Mouse (Mus musculus) midbrain, embryonic 11.5 days (tissue): ENCODE measurements around the gene Adarb2. TPM values are rescaled to one million over a fixed set of nuclear protein-coding genes. Genes with fewer than 3 reads are reported as not detected.
"Not testable (repeated sequence)": the region's sequence is repeated elsewhere in the genome, so short reads cannot be mapped to it uniquely, and the experiment has no call there.

Source experiments
- ATAC-seq: fragments of 200-750 bp; cut with Nextera tagmentation; 2 replicates; pipeline ENCODE4 v1.8.0; 2017; ENCODE audit warnings: moderate TSS enrichment, moderate library complexity; ENCODE audit not compliant: low FRiP score
- DNase-seq: peaks from one replicate; pipeline ENCODE4 v3.0.0; 2015; ENCODE audit warnings: low spot score; ENCODE audit errors: missing footprints
- H3K27ac ChIP-seq: fragments of 300-500 bp; sonication (generic); 2 replicates; pipeline ENCODE4 v1.5.1; 2014; ENCODE audit warnings: low read depth, low read length
- H3K27me3 ChIP-seq: fragments of 300-500 bp; sonication (generic); 2 replicates; pipeline ENCODE4 v1.6.1; 2014; ENCODE audit warnings: mild to moderate bottlenecking, low read length, moderate library complexity, mixed read lengths; ENCODE audit not compliant: control insufficient read depth, insufficient read depth
- H3K36me3 ChIP-seq: fragments of 300-500 bp; sonication (generic); 2 replicates; pipeline ENCODE4 v1.6.1; 2014; ENCODE audit warnings: mild to moderate bottlenecking, low read length, moderate library complexity, mixed read lengths; ENCODE audit not compliant: control insufficient read depth, insufficient read depth
- H3K4me1 ChIP-seq: fragments of 300-500 bp; sonication (generic); 2 replicates; pipeline ENCODE4 v1.6.1; 2014; ENCODE audit warnings: low read length; ENCODE audit not compliant: control insufficient read depth, insufficient read depth
- H3K4me2 ChIP-seq: fragments of 300-500 bp; sonication (generic); 2 replicates; pipeline ENCODE4 v1.6.1; 2014; ENCODE audit warnings: mild to moderate bottlenecking, moderate library complexity
- H3K4me3 ChIP-seq: fragments of 300-500 bp; sonication (generic); 2 replicates; pipeline ENCODE4 v1.5.1; 2014; ENCODE audit warnings: low read depth, low read length
- H3K9ac ChIP-seq: fragments of 300-500 bp; sonication (generic); 2 replicates; pipeline ENCODE4 v1.6.1; 2014; ENCODE audit warnings: low read length
- H3K9me3 ChIP-seq: fragments of 300-500 bp; sonication (generic); 2 replicates; pipeline ENCODE4 v1.6.1; 2016; ENCODE audit warnings: low read length; ENCODE audit not compliant: control insufficient read depth
- WGBS: fragments of 180-500 bp; shearing (Covaris S2); extraction: QIAGEN DNeasy Blood & Tissue Kit; methylation state at CpG from one replicate; pipeline ENCODE4 v1.1.7; 2014; 5-methylcytosine and 5-hydroxymethylcytosine counted together
- polyA plus RNA-seq: library from polyadenylated mRNA; unstranded; fragments of >200 nt; fragmentation: Nextera tagmentation; extraction: Ambion mirVana; gene quantifications from 2 replicates; pipeline ENCODE4 v1.2.1, GENCODE M21; 2014

The Adarb2 gene
- polyA plus RNA-seq, 1 experiment from 2014 or later = 5.9 TPM

DNA sequence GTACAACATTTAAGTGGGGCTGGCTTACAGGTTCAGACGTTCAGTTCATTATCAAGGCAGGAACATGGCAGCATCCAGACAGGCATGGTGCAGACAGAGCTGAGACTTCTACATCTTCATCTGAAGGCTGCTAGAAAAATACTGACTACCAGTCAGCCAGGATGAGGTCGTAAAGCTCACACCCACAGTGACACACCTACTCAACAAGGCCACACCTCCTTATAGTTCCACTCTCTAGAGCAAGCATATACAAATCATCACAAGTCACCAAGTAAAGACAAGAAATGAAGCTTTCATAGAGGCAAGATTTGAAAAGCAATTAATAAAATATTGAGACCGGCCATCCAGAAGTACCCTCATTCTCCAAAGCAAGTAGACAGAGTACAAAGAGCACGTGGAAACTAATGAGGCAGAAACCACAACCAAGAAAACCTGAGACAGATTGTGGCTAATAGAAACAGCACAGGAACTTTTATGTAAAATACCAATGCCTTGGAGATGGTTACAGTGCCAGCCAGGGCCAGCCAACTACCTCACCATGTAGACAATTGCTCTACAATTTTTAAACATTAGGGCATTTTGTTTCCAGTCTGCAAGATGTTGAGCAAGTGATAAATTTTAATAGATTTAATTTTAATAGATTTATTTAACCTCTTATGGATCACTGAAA lies 394.4 kb downstream of the Adarb2 start:
- Histone ChIP-seq H3K4me2 (no peak overlapping the region), H3K9me3 (no peaks in the 10 kb centered on the region), H3K4me3 (no peak overlapping the region), H3K27ac (no peak overlapping the region), H3K4me1 (no peaks in the 10 kb centered on the region), H3K27me3 (no peaks in the 10 kb centered on the region), H3K36me3 (no peaks in the 10 kb centered on the region), H3K9ac (no peak overlapping the region)
- ATAC-seq (no peak), DNase-seq (no peak)
- 89% methylated on average over 4 of the region's 4 CpGs for WGBS

DNA sequence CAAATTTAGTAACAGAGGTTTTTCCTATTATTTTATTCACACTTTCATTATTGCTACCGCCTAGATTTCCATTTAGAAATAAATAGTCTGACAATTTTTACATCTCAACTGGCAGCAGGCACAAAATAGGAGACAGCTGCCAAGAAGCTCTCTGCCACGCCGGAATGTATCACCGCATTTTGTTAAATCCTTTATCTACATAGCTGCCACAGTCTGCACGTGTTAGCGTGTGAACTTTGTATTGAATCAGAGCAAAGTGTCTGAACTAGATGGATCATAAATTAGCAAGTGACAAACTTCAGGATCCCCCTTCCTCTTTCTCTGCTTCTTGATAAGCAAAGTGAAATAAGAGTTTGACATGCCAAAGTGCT lies 395.0 kb downstream of the Adarb2 start:
- Histone ChIP-seq H3K9ac (no peak overlapping the region), H3K27ac (no peak overlapping the region), H3K4me2 (no peak overlapping the region), H3K9me3 (no peaks in the 10 kb centered on the region), H3K4me1 (no peaks in the 10 kb centered on the region), H3K4me3 (no peak overlapping the region), H3K27me3 (no peaks in the 10 kb centered on the region), H3K36me3 (no peaks in the 10 kb centered on the region)
- DNase-seq (no peak), ATAC-seq (no peak)
- WGBS = 88% methylated on average over 6 of the region's 6 CpGs

DNA sequence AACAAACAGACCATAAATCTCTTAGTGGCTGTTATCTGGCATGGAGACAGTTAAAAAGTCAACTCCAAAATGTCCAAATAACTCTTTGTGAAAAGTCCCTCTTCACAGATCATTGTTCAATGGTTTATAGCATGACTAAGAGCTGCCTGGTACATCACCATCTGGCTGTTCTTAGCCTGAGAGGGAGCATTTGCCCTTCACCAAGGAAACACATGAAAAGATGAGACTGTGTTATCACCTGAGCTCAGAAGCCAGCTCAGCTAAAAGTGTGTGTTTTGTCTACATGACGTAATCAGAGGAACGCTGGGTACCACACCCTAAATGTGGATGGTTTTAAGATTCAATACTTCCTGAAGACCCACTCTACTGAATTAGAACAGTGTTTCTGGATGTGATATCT lies 403.0 kb downstream of the Adarb2 start:
- WGBS = 92% methylated on average over 2 of the region's 2 CpGs
- ATAC-seq (no peak), DNase-seq (no peak)
- Histone ChIP-seq H3K27me3 (no peaks in the 10 kb centered on the region), H3K4me3 (no peak overlapping the region), H3K27ac (no peak overlapping the region), H3K4me2 (no peak overlapping the region), H3K9me3 (no peaks in the 10 kb centered on the region), H3K36me3 (no peaks in the 10 kb centered on the region), H3K9ac (no peak overlapping the region), H3K4me1 (no peaks in the 10 kb centered on the region)

DNA sequence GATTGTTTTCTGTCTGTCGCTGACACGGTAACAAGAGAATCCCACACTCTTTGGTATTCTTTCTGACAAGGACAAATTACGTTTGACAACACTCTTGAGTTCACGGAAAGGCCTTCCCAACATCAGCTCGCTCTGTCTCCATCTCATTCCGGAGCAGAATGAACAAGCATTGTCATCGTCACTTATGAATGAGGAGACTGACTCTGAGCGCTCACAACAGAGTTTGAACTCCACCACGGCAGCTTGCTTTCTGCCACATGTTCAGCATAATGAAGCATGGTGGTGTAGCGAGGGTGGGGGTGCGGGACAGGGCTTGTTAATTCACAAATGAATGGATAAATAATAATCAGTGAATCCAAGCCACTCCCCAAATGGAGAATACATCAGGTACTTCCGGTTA lies 405.4 kb downstream of the Adarb2 start:
- Histone ChIP-seq H3K9ac (no peak overlapping the region), H3K36me3 (no peaks in the 10 kb centered on the region), H3K4me2 (no peak overlapping the region), H3K27me3 (no peaks in the 10 kb centered on the region), H3K4me3 (no peak overlapping the region), H3K9me3 (no peaks in the 10 kb centered on the region), H3K27ac (no peak overlapping the region), H3K4me1 (no peaks in the 10 kb centered on the region)
- ATAC-seq (no peak), DNase-seq (no peak)
- WGBS = 88% methylated on average over 12 of the region's 12 CpGs

DNA sequence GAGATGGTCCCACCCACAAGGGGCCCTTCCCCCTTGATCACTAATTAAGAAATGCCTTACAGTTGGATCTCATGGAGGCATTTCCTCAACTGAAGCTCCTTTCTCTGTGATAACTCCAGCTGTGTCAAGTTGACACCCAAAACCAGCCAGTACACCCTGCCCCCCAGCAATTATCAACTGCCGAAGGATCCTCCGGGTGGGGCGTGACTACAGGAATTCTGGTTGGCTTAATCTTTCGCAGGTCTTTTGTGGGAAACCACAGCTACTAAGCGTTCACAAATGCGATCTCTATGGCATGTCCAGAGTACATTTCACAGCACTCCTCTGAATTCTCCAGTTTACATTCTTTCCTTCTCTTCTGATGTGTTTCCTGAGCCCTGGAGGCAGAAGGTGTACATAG lies 406.3 kb downstream of the Adarb2 start:
- H3K36me3 ChIP-seq, H3K9ac ChIP-seq, H3K27ac ChIP-seq, H3K27me3 ChIP-seq, H3K9me3 ChIP-seq, H3K4me2 ChIP-seq, H3K4me3 ChIP-seq, ATAC-seq, H3K4me1 ChIP-seq, DNase-seq: not testable (repeated sequence)
- 89% methylated on average over 6 of the region's 6 CpGs for WGBS

DNA sequence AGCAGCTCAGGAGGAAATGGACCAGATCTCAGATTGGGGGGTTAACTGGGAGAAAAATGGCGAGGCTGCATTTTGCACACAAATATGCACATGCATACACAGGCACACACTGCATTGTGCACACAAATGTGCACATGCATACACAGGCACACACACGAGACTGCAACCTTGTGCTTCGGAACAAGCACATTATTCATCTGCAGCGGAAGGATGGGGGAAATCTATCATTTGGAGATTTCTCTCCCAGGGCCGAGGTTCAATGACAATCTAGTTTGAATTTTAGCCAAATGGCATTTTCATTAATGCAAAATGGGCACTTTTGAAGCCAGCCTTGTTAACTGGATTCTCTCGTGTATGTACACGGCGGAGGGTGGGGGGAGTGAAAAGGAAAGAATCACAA lies 408.3 kb downstream of the Adarb2 start:
- DNase-seq = no peak
- ATAC-seq = no peak
- H3K9ac ChIP-seq = no peak overlapping the region
- H3K4me2 ChIP-seq = no peak overlapping the region
- no peaks in the 10 kb centered on the region for H3K4me1 ChIP-seq
- no peak overlapping the region for H3K27ac ChIP-seq
- H3K36me3 ChIP-seq = no peaks in the 10 kb centered on the region
- no peak overlapping the region for H3K4me3 ChIP-seq
- no peaks in the 10 kb centered on the region for H3K27me3 ChIP-seq
- 90% methylated on average over 8 of the region's 8 CpGs for WGBS
- no peaks in the 10 kb centered on the region for H3K9me3 ChIP-seq

DNA sequence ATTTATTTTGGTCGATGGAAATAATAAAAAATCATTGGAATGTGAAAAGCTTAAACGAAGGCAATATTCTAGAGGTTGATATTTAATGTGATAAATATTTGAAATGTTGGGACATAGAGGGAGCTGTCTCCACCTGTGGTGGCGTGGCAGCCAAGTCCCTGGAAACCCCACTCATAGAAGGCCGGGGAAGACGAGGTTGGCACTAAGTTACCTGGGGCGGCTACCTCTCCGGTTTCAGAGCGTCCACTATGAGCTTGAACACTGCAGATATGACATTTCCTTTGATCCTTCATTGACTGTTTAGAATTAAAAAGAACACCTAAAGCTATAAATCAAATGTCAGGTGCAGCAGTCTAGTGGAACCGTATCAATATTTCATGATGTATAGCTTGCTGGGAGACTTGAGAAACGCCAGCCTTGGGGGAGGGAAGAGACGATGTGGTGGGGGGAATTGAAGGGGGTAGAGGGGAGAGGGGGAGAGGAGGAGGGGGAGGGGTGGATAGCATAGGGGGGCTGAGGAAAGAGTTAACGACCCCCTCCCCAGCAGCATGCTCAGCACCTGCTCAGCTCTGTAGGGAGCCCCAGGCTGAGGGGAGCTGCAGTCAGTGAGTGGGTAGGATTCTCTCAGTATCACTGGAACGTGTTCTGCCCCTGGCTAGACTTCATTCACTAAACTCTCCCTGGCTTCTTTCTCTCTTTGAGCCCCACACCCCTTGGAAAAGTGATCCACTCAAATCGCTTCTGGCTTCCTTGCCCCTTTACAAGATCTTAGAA lies 410.1 kb downstream of the Adarb2 start:
- ATAC-seq (no peak), DNase-seq (no peak)
- Histone ChIP-seq H3K9ac (no peak overlapping the region), H3K27ac (no peak overlapping the region), H3K4me2 (no peak overlapping the region), H3K36me3 (no peaks in the 10 kb centered on the region), H3K9me3 (no peaks in the 10 kb centered on the region), H3K4me3 (no peak overlapping the region), H3K27me3 (no peaks in the 10 kb centered on the region), H3K4me1 (no peaks in the 10 kb centered on the region)
- WGBS = 74% methylated on average over 14 of the region's 14 CpGs

DNA sequence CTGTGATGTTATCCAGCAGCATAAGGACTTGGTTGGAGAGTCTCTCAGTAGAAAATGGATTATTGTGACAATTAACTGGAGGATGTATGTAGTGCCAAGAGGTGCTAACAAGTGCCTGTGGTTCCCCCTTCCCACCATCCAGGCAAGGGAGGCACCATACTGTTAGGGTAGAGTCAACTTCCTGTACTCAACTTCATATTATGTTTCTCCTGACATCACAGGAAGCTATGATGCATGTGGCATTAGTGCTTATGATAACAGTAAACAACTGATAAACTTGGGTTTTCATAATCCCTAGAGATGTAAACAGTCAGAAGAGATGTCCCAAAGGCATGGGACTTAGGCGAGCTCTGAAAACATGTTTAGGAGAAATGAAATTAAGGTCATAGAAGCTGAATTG lies 414.0 kb downstream of the Adarb2 start:
- Histone ChIP-seq H3K27ac (no peak overlapping the region), H3K9ac (no peak overlapping the region), H3K4me1 (no peaks in the 10 kb centered on the region), H3K4me2 (no peak overlapping the region), H3K4me3 (no peak overlapping the region), H3K9me3 (no peaks in the 10 kb centered on the region), H3K27me3 (no peaks in the 10 kb centered on the region), H3K36me3 (no peaks in the 10 kb centered on the region)
- 88% methylated on average over 1 of the region's 1 CpGs for WGBS
- DNase-seq = no peak
- no peak for ATAC-seq

DNA sequence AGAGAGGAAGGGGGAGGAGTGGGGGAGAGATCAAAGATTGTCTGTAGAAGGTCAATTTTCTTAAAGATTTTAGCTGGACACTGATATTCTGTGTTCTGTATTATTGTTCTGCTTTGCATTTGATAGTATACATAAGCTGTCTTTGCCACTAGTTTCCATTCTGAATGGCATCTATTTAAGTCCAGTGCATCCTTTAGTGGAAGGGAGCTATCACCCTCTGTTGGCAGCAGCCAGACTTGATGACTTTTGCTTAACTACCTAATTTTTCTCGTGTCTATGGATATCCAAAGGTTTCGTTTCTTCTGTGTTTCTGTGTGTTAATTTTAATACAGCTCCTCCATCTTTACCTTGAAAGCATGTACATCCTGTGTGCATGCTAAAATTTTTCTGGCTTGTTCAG lies 419.6 kb downstream of the Adarb2 start:
- Histone ChIP-seq H3K9ac (no peak overlapping the region), H3K4me1 (no peaks in the 10 kb centered on the region), H3K27me3 (no peaks in the 10 kb centered on the region), H3K9me3 (no peaks in the 10 kb centered on the region), H3K27ac (no peak overlapping the region), H3K4me3 (no peak overlapping the region), H3K36me3 (no peaks in the 10 kb centered on the region), H3K4me2 (no peak overlapping the region)
- ATAC-seq = no peak
- DNase-seq = no peak
- WGBS = 89% methylated on average over 2 of the region's 2 CpGs
